Mouse (Mus musculus) adrenal gland, postnatal 14 days (tissue): ENCODE results near the gene Ccer2. TPM values are rescaled to one million over a fixed set of nuclear protein-coding genes. Genes with fewer than 3 reads are reported as not detected.

Experiments used
- DNase-seq: peaks from one replicate; pipeline ENCODE4 v3.0.0; 2021; ENCODE audit warnings: mixed read lengths
- total RNA-seq: library from RNA; stranded (reverse); gene quantifications from 2 replicates; pipeline ENCODE4 v1.2.3, GENCODE M21; 2021

Gene Ccer2
- total RNA-seq, 1 experiment from 2014 or later = not detected

- DNase-seq = no peak
Measured at GRCm38 (mm10) chr7:28749935-28750334, 6.0 kb upstream of the Ccer2 start.

GRCm38 (mm10) chr7:28758623-28759022 lies 2.6 kb downstream of the Ccer2 start:
- DNase-seq = no peak

GRCm38 (mm10) chr7:28761907-28762306 lies 5.9 kb downstream of the Ccer2 start:
- peak; percentile 36 for DNase-seq

- DNase-seq = no peak
Measured at GRCm38 (mm10) chr7:28765211-28765610, 9.2 kb downstream of the Ccer2 start.

GRCm38 (mm10) chr7:28766173-28766879 lies 10.4 kb downstream of the Ccer2 start, which contains the start of gene Sirt2:
Gene Sirt2 (plus strand): TSS chr7:28766735.
- peak; percentile 96 for DNase-seq

- no peak for DNase-seq
Measured at GRCm38 (mm10) chr7:28766910-28767309, 10.9 kb downstream of the Ccer2 start.

GRCm38 (mm10) chr7:28767462-28767965 lies 11.5 kb downstream of the Ccer2 start, which contains the start of gene Nfkbib:
Gene Nfkbib (minus strand): TSS chr7:28767512.
- no peak for DNase-seq

GRCm38 (mm10) chr7:28769414-28769958 lies 13.5 kb downstream of the Ccer2 start:
- no peak for DNase-seq

GRCm38 (mm10) chr7:28770309-28770708 lies 14.3 kb downstream of the Ccer2 start:
- no peak for DNase-seq

- peak; percentile 36 for DNase-seq
Measured at GRCm38 (mm10) chr7:28771867-28772266, 15.9 kb downstream of the Ccer2 start.

GRCm38 (mm10) chr7:28773163-28773562 lies 17.2 kb downstream of the Ccer2 start:
- DNase-seq = no peak

GRCm38 (mm10) chr7:28774164-28774563 lies 18.2 kb downstream of the Ccer2 start:
- DNase-seq = no peak

- DNase-seq = no peak
Measured at GRCm38 (mm10) chr7:28775129-28775528, 19.2 kb downstream of the Ccer2 start.

GRCm38 (mm10) chr7:28778825-28779224 lies 22.9 kb downstream of the Ccer2 start:
- DNase-seq = no peak

- peak; percentile 93 for DNase-seq
Measured at GRCm38 (mm10) chr7:28780067-28780658, 24.2 kb downstream of the Ccer2 start.

- peak; percentile 47 for DNase-seq
Measured at GRCm38 (mm10) chr7:28780857-28781256, 24.9 kb downstream of the Ccer2 start.

- no peak for DNase-seq
Measured at GRCm38 (mm10) chr7:28781261-28781663, 25.3 kb downstream of the Ccer2 start.

- no peak for DNase-seq
Measured at GRCm38 (mm10) chr7:28785161-28785560, 29.2 kb downstream of the Ccer2 start.

- peak; percentile 17 for DNase-seq
Measured at GRCm38 (mm10) chr7:28787884-28788283, 31.9 kb downstream of the Ccer2 start.

GRCm38 (mm10) chr7:28788307-28789195 lies 32.6 kb downstream of the Ccer2 start, which contains the start of gene Rinl:
Gene Rinl (plus strand): TSS chr7:28788969.
- DNase-seq = peak; percentile 26

- DNase-seq = no peak
Measured at GRCm38 (mm10) chr7:28789235-28789634, 33.3 kb downstream of the Ccer2 start.
